Mouse (Mus musculus) erythroblast, embryonic 14.5 days (primary cell): ENCODE results near the gene Tmem38b.

Source experiments
- GATA1 ChIP-seq: IDR thresholded peaks from 2 replicates; pipeline ENCODE4 v1.6.1; 2012; ENCODE audit warnings: low read length, inconsistent platforms, mixed read lengths
- TAL1 ChIP-seq: IDR thresholded peaks from 3 replicates; pipeline ENCODE4 v1.6.1; 2012; ENCODE audit warnings: low read length, inconsistent platforms, mixed read lengths

DNA sequence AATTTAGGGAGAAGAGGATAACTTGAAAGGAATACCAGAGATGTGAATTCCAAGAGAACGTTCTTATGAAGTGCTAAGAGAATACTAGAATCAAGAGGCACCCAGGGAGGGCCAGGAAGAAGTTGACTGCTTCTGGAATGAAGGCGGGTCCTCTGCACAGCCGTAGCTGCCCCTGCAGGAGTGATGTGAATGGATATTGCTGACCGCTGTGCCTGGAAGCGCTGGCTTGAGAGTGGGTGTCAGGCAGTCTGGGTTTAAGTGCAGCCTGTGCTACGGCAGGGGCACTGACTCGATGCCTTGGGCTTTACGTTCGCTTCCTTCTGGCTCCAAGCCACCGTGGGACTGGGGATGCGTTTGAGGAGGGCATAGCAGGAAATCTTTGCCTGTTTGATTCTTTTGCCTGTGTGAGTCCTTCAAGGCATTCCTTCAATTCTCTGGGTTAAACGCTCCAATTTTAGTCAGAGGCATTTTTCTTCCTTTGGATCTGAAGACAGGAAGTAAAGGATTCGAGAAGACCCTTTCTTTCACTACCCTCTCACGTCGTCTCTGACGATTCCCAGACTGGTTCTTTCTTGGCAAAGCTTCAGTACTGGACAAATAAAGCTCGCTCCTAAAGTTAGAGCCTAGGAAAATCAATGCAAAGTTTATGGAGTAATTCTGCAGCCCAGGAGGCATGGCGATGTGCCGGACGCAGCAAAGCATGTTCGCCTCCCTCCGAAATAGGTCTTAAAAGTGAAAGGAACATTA is 60.7 kb downstream of the Tmem38b start:
- TF ChIP-seq GATA1 (no peak), TAL1 (no peak)
